ENCODE assay signal across 12 mouse cellular contexts in genomic region chr7:68579216-68579615, GRCm38 (mm10).
DNase-seq lines count a peak whose midpoint lies in the region; ATAC-seq lines count a peak whose summit lies in the region.
"Had no signal": no experiment of that assay in that cellular context is flagged by ENCODE, and none has a peak within 500 bp of the region (broad histone marks: within the 10 kb centered on the region; RNA-seq: fewer than 3 reads in every experiment).

No protein-coding gene starts in this region.

- 37% methylated on average over 8 of the region's 8 CpGs for WGBS in heart, embryonic 10.5 days
- WGBS in intestine, embryonic 14.5 days: 47% methylated on average over 8 of the region's 8 CpGs
- 49% methylated on average over 8 of the region's 8 CpGs for WGBS in intestine, embryonic 15.5 days

- H3K4me3 ChIP-seq in heart, embryonic 10.5 days: no peak overlapping the region
- H3K4me3 ChIP-seq in intestine, embryonic 14.5 days (ENCODE audit: low read depth, low read length): no peak overlapping the region
- no peak overlapping the region for H3K4me3 ChIP-seq in intestine, embryonic 15.5 days (replicated peaks)
- H3K4me3 ChIP-seq: erythroblast, embryonic 14.5 days; liver, embryonic 15.5 days had no signal

- H3K27ac ChIP-seq in heart, embryonic 10.5 days: no peak overlapping the region
- no peak overlapping the region for H3K27ac ChIP-seq in intestine, embryonic 14.5 days (ENCODE audit: low read depth)
- no peak overlapping the region for H3K27ac ChIP-seq in intestine, embryonic 15.5 days
- H3K27ac ChIP-seq: gastrocnemius, adult 2 months; left cerebral cortex, adult 2 months; liver, embryonic 15.5 days had no signal

- peaks cover 20% of the 10 kb centered on the region for H3K27me3 ChIP-seq in heart, embryonic 10.5 days (ENCODE audit: insufficient read depth, poor library complexity, severe bottlenecking)
- peaks cover 14% of the 10 kb centered on the region; the same call in 1 of the 2 replicates for H3K27me3 ChIP-seq in intestine, embryonic 14.5 days (replicated peaks; ENCODE audit: control insufficient read depth, insufficient read depth, low read length)
- H3K27me3 ChIP-seq in intestine, embryonic 15.5 days (replicated peaks): no peaks in the 10 kb centered on the region; the same call in none of the 2 replicates

- ATAC-seq in intestine, embryonic 14.5 days (replicated peaks; ENCODE audit: low FRiP score, low TSS enrichment, low read depth): no peak; the same call in 1 of the 2 replicates
- ATAC-seq in intestine, embryonic 15.5 days: no peak
- ATAC-seq in common myeloid progenitor, adult 5-6 weeks (replicated peaks; ENCODE audit: low read depth, poor library complexity, severe bottlenecking): 0 out of 2 replicates have a peak, but pooled peaks have one; percentile 29
- ATAC-seq in granulocyte monocyte progenitor cell, adult 5-6 weeks (replicated peaks; ENCODE audit: poor library complexity, severe bottlenecking): peak; percentile 56; the same call in 1 of the 2 replicates
- no peak for ATAC-seq in monocyte, adult 5-6 weeks (replicated peaks; ENCODE audit: insufficient number of reproducible peaks, low FRiP score, low TSS enrichment, poor library complexity, severe bottlenecking)

- H3K4me1 ChIP-seq in heart, embryonic 10.5 days: no peaks in the 10 kb centered on the region
- H3K4me1 ChIP-seq in intestine, embryonic 14.5 days (replicated peaks; ENCODE audit: control insufficient read depth, insufficient read depth, low read length): no peaks in the 10 kb centered on the region
- no peaks in the 10 kb centered on the region for H3K4me1 ChIP-seq in intestine, embryonic 15.5 days (replicated peaks)
- H3K4me1 ChIP-seq: liver, embryonic 15.5 days had no signal

- H3K36me3 ChIP-seq in heart, embryonic 10.5 days: no peaks in the 10 kb centered on the region
- H3K36me3 ChIP-seq in intestine, embryonic 14.5 days (ENCODE audit: control insufficient read depth, insufficient read depth, low read length): no peaks in the 10 kb centered on the region
- H3K36me3 ChIP-seq in intestine, embryonic 15.5 days: no peaks in the 10 kb centered on the region
- H3K36me3 ChIP-seq: liver, embryonic 15.5 days had no signal

- H3K4me2 ChIP-seq in intestine, embryonic 14.5 days (ENCODE audit: low read length): peak overlapping the region; percentile 45; the same call in 1 of the 2 replicates
- no peak overlapping the region for H3K4me2 ChIP-seq in intestine, embryonic 15.5 days (replicated peaks)

- no peak overlapping the region for H3K9ac ChIP-seq in intestine, embryonic 14.5 days (ENCODE audit: low read length)
- H3K9ac ChIP-seq in intestine, embryonic 15.5 days: no peak overlapping the region
- H3K9ac ChIP-seq: liver, embryonic 15.5 days had no signal

- DNase-seq in heart, adult 11 months: peak; percentile 55
- no peak for DNase-seq in heart, embryonic 10.5 days (ENCODE audit: low spot score)
- no peak for DNase-seq in intestine, embryonic 14.5 days (ENCODE audit: low spot score)
- DNase-seq in yolk sac, embryonic 10.5 days (ENCODE audit: low spot score): no peak

- no peaks in the 10 kb centered on the region for H3K9me3 ChIP-seq in heart, embryonic 10.5 days
- no peaks in the 10 kb centered on the region for H3K9me3 ChIP-seq in intestine, embryonic 14.5 days (ENCODE audit: control insufficient read depth, low read length)
- no peaks in the 10 kb centered on the region for H3K9me3 ChIP-seq in intestine, embryonic 15.5 days
- H3K9me3 ChIP-seq: liver, embryonic 15.5 days had no signal

Comparison
In these comparisons a context has a peak if more than half of its experiments do, and no peak if none do; other contexts are left out.
1. ATAC-seq: peak in common myeloid progenitor, adult 5-6 weeks (single experiment) and granulocyte monocyte progenitor cell, adult 5-6 weeks (single experiment); none in intestine, embryonic 14.5 days (single experiment), intestine, embryonic 15.5 days (single experiment) and monocyte, adult 5-6 weeks (single experiment).